In genomic region chr1:24553462-24553861, GRCm38 (mm10) we compare ENCODE assay signal across 10 mouse cellular contexts. TPM values are rescaled to one million over a fixed set of nuclear protein-coding genes. Genes with fewer than 3 reads are reported as not detected.
DNase-seq lines count a peak whose midpoint lies in the region; ATAC-seq and TF ChIP-seq lines count a peak whose summit lies in the region.
"Had no signal": no experiment of that assay in that cellular context is flagged by ENCODE, and none has a peak within 500 bp of the region (broad histone marks: within the 10 kb centered on the region; RNA-seq: fewer than 3 reads in every experiment).

No protein-coding gene starts in this region.

- H3K27ac ChIP-seq in hindbrain, embryonic 12.5 days: no peak overlapping the region
- H3K27ac ChIP-seq in hindbrain, embryonic 16.5 days (ENCODE audit: low read depth, low read length): no peak overlapping the region
- no peak overlapping the region for H3K27ac ChIP-seq in CH12.LX (ENCODE audit: insufficient read depth, low read depth)
- no peak overlapping the region for H3K27ac ChIP-seq in embryonic facial prominence, embryonic 10.5 days (replicated peaks)
- no peak overlapping the region for H3K27ac ChIP-seq in kidney, embryonic 16.5 days (ENCODE audit: low read length)
- no peak overlapping the region for H3K27ac ChIP-seq in thymus, adult 2 months (ENCODE audit: control insufficient read depth, insufficient read depth, low read length)
- H3K27ac ChIP-seq in gastrocnemius, adult 2 months: no peak overlapping the region
- no peak overlapping the region for H3K27ac ChIP-seq in forebrain, embryonic 13.5 days
- H3K27ac ChIP-seq: embryonic facial prominence, embryonic 13.5 days had no signal

- H3K9me3 ChIP-seq in hindbrain, embryonic 12.5 days (replicated peaks): no peaks in the 10 kb centered on the region
- H3K9me3 ChIP-seq in hindbrain, embryonic 16.5 days (ENCODE audit: control insufficient read depth, low read length): no peaks in the 10 kb centered on the region
- no peaks in the 10 kb centered on the region for H3K9me3 ChIP-seq in CH12.LX (replicated peaks; ENCODE audit: low read length)
- no peaks in the 10 kb centered on the region for H3K9me3 ChIP-seq in embryonic facial prominence, embryonic 10.5 days
- H3K9me3 ChIP-seq in kidney, embryonic 16.5 days (ENCODE audit: low read length): no peaks in the 10 kb centered on the region
- H3K9me3 ChIP-seq in forebrain, embryonic 13.5 days (replicated peaks): no peaks in the 10 kb centered on the region
- H3K9me3 ChIP-seq: embryonic facial prominence, embryonic 13.5 days had no signal

- intact Hi-C loops in gastrocnemius, adult 2 months (cut with DNase I): no loop called here

- dilution Hi-C loops in CH12.LX (cut with MboI; ENCODE audit: extremely low pct_ligation_motif_present, extremely low pct_unique_long_range_greater_than_20kb, low sequenced_read_pairs): no loop called here

- no peak for TF ChIP-seq POLR2A in CH12.LX (IDR thresholded peaks at IDR 0.05; ENCODE audit: low read depth, low read length)
- no peak for TF ChIP-seq POLR2A in thymus, adult 2 months (IDR thresholded peaks at IDR 0.05; ENCODE audit: control insufficient read depth, extremely low read depth, insufficient read depth, low read length, poor library complexity)

- no peak for TF ChIP-seq CTCF in CH12.LX (conservative IDR thresholded peaks at IDR 0.05 in 1 of 2, IDR thresholded peaks at IDR 0.05 in 1 of 2; ENCODE audit: low read depth in 2 of 2, low read length in 2 of 2)
- no peak for TF ChIP-seq CTCF in thymus, adult 2 months (IDR thresholded peaks at IDR 0.05; ENCODE audit: borderline replicate concordance, control insufficient read depth, extremely low read depth, insufficient read depth, low read length, poor library complexity)
- no peak for TF ChIP-seq CTCF in gastrocnemius, adult 2 months (IDR thresholded peaks at IDR 0.05)

- no peaks in the 10 kb centered on the region for H3K36me3 ChIP-seq in hindbrain, embryonic 12.5 days
- H3K36me3 ChIP-seq in hindbrain, embryonic 16.5 days (ENCODE audit: control insufficient read depth, insufficient read depth, low read length): no peaks in the 10 kb centered on the region
- no peaks in the 10 kb centered on the region for H3K36me3 ChIP-seq in CH12.LX (replicated peaks in 1 of 2; ENCODE audit: control insufficient read depth in 1 of 2, insufficient read depth in 1 of 2, low read length in 1 of 2)
- H3K36me3 ChIP-seq in embryonic facial prominence, embryonic 10.5 days (replicated peaks): no peaks in the 10 kb centered on the region
- H3K36me3 ChIP-seq in kidney, embryonic 16.5 days (ENCODE audit: insufficient read depth, low read length): no peaks in the 10 kb centered on the region
- no peaks in the 10 kb centered on the region for H3K36me3 ChIP-seq in thymus, adult 2 months (ENCODE audit: control insufficient read depth, insufficient read depth, low read length)
- H3K36me3 ChIP-seq in forebrain, embryonic 13.5 days (ENCODE audit: poor library complexity, severe bottlenecking): no peaks in the 10 kb centered on the region
- H3K36me3 ChIP-seq: embryonic facial prominence, embryonic 13.5 days had no signal

- H3K4me1 ChIP-seq in hindbrain, embryonic 12.5 days: 0 out of 2 replicates have a peak, but pooled peaks cover 2% of the 10 kb centered on the region
- no peaks in the 10 kb centered on the region for H3K4me1 ChIP-seq in hindbrain, embryonic 16.5 days (ENCODE audit: control insufficient read depth, insufficient read depth, low read depth, low read length)
- peaks cover 0 to 4% of the 10 kb centered on the region in 2 experiments; a peak in 2 of 4 replicates for H3K4me1 ChIP-seq in CH12.LX (ENCODE audit: control insufficient read depth in 1 of 2, insufficient read depth in 2 of 2)
- H3K4me1 ChIP-seq in embryonic facial prominence, embryonic 10.5 days: peaks cover 13% of the 10 kb centered on the region
- peaks cover 7% of the 10 kb centered on the region; the same call in 1 of the 2 replicates for H3K4me1 ChIP-seq in kidney, embryonic 16.5 days (ENCODE audit: insufficient read depth, low read length)
- H3K4me1 ChIP-seq in thymus, adult 2 months (replicated peaks; ENCODE audit: control insufficient read depth, insufficient read depth, low read length): no peaks in the 10 kb centered on the region
- H3K4me1 ChIP-seq in forebrain, embryonic 13.5 days: no peaks in the 10 kb centered on the region

- 0 out of 2 replicates have a peak, but pooled peaks have one; percentile 29 for ATAC-seq in hindbrain, embryonic 12.5 days (ENCODE audit: low FRiP score)
- no peak for ATAC-seq in hindbrain, embryonic 16.5 days
- ATAC-seq in kidney, embryonic 16.5 days (ENCODE audit: low FRiP score, low TSS enrichment): peak; percentile 64; the same call in 1 of the 2 replicates
- ATAC-seq in forebrain, embryonic 13.5 days: no peak

- no peak for TF ChIP-seq EP300 in CH12.LX (IDR thresholded peaks at IDR 0.05; ENCODE audit: low read length)

- H3K4me2 ChIP-seq in hindbrain, embryonic 12.5 days (replicated peaks): no peak overlapping the region
- H3K4me2 ChIP-seq in hindbrain, embryonic 16.5 days (ENCODE audit: low read length): no peak overlapping the region
- peak overlapping the region; percentile 50; the same call in 1 of the 2 replicates for H3K4me2 ChIP-seq in CH12.LX (ENCODE audit: insufficient read depth, low read depth, poor library complexity, severe bottlenecking)
- H3K4me2 ChIP-seq in kidney, embryonic 16.5 days (replicated peaks; ENCODE audit: low read depth, low read length): no peak overlapping the region
- no peak overlapping the region for H3K4me2 ChIP-seq in forebrain, embryonic 13.5 days
- H3K4me2 ChIP-seq: embryonic facial prominence, embryonic 13.5 days had no signal

- no peaks in the 10 kb centered on the region for H3K27me3 ChIP-seq in hindbrain, embryonic 12.5 days
- no peaks in the 10 kb centered on the region for H3K27me3 ChIP-seq in hindbrain, embryonic 16.5 days (replicated peaks; ENCODE audit: control insufficient read depth, insufficient read depth, low read length)
- H3K27me3 ChIP-seq in CH12.LX (replicated peaks): no peaks in the 10 kb centered on the region
- no peaks in the 10 kb centered on the region for H3K27me3 ChIP-seq in embryonic facial prominence, embryonic 10.5 days (replicated peaks; ENCODE audit: low read depth, poor library complexity, severe bottlenecking)
- H3K27me3 ChIP-seq in kidney, embryonic 16.5 days (ENCODE audit: insufficient read depth, low read length): no peaks in the 10 kb centered on the region
- H3K27me3 ChIP-seq in thymus, adult 2 months (ENCODE audit: control insufficient read depth, insufficient read depth, low read length): no peaks in the 10 kb centered on the region
- H3K27me3 ChIP-seq in forebrain, embryonic 13.5 days: no peaks in the 10 kb centered on the region
- H3K27me3 ChIP-seq: embryonic facial prominence, embryonic 13.5 days had no signal

- no peaks in the 10 kb centered on the region for H3K79me2 ChIP-seq in CH12.LX (replicated peaks; ENCODE audit: control insufficient read depth, extremely low read depth, insufficient read depth, poor library complexity, severe bottlenecking)

- H3K9ac ChIP-seq in hindbrain, embryonic 12.5 days: no peak overlapping the region
- no peak overlapping the region for H3K9ac ChIP-seq in hindbrain, embryonic 16.5 days (ENCODE audit: low read depth, low read length)
- no peak overlapping the region for H3K9ac ChIP-seq in CH12.LX (ENCODE audit: insufficient read depth, low read depth)
- no peak overlapping the region for H3K9ac ChIP-seq in kidney, embryonic 16.5 days (replicated peaks; ENCODE audit: low read length)
- H3K9ac ChIP-seq in forebrain, embryonic 13.5 days: no peak overlapping the region
- H3K9ac ChIP-seq: embryonic facial prominence, embryonic 13.5 days had no signal

- no peak for TF ChIP-seq RAD21 in CH12.LX (IDR thresholded peaks at IDR 0.05; ENCODE audit: low read depth, low read length)

- in situ Hi-C loops in CH12.LX (cut with MboI; ENCODE audit: low pct_ligation_motif_present, low pct_unique_long_range_greater_than_20kb, low sequenced_read_pairs): no loop called here

- 42% methylated on average over 4 of the region's 4 CpGs for WGBS in hindbrain, embryonic 12.5 days
- WGBS in hindbrain, embryonic 16.5 days: 44% methylated on average over 4 of the region's 4 CpGs
- 37% methylated on average over 4 of the region's 4 CpGs for WGBS in embryonic facial prominence, embryonic 10.5 days
- WGBS in kidney, embryonic 16.5 days: 39% methylated on average over 4 of the region's 4 CpGs
- 54% methylated on average over 4 of the region's 4 CpGs for WGBS in thymus, adult 2 months
- 41% methylated on average over 4 of the region's 4 CpGs for WGBS in forebrain, embryonic 13.5 days

- no peak for DNase-seq in CH12.LX (ENCODE audit: extremely low read depth)
- DNase-seq in embryonic facial prominence, embryonic 10.5 days (ENCODE audit: low spot score): peak; percentile 11
- DNase-seq in thymus, adult 2 months: no peak
- no peak for DNase-seq in gastrocnemius, adult 2 months
- DNase-seq: adrenal gland, postnatal 36 days had no signal

- no peak overlapping the region for H3K4me3 ChIP-seq in hindbrain, embryonic 12.5 days
- no peak overlapping the region for H3K4me3 ChIP-seq in hindbrain, embryonic 16.5 days (ENCODE audit: low read length)
- H3K4me3 ChIP-seq in CH12.LX (replicated peaks in 1 of 3; ENCODE audit: low read depth in 2 of 3, low read length in 2 of 3, poor library complexity in 1 of 3): no peak overlapping the region
- H3K4me3 ChIP-seq in embryonic facial prominence, embryonic 10.5 days: no peak overlapping the region
- H3K4me3 ChIP-seq in kidney, embryonic 16.5 days (ENCODE audit: low read length): no peak overlapping the region
- H3K4me3 ChIP-seq in thymus, adult 2 months (ENCODE audit: control insufficient read depth, insufficient read depth, low read length): no peak overlapping the region
- no peak overlapping the region for H3K4me3 ChIP-seq in gastrocnemius, adult 2 months
- H3K4me3 ChIP-seq in forebrain, embryonic 13.5 days: no peak overlapping the region
- H3K4me3 ChIP-seq: embryonic facial prominence, embryonic 13.5 days had no signal

TF ChIP-seq in CH12.LX, 34 proteins besides CTCF, POLR2A, EP300 and RAD21:
- TF ChIP-seq TBP (conservative IDR thresholded peaks at IDR 0.05; ENCODE audit: low read depth, low read length): no peak
- no peak for TF ChIP-seq ZNF384 (IDR thresholded peaks at IDR 0.05; ENCODE audit: low read depth, low read length)
TF ChIP-seq in CH12.LX: peak in this region for 0.

RNA-seq across cellular contexts. Expression of gene Col19a1, which starts 33.8 kb away (rescaled TPM):
- 0.71 and 1.3 TPM in 2 replicates for polyA plus RNA-seq in hindbrain, embryonic 12.5 days (2016; fragmentation: Nextera tagmentation; extraction: Ambion mirVana)
- polyA plus RNA-seq in hindbrain, embryonic 16.5 days (2015; fragmentation: Nextera tagmentation; extraction: Ambion mirVana): 2.6 and 2.7 TPM in 2 replicates
- not detected in 2 replicates for total RNA-seq in CH12.LX (2012; rRNA removed)
- total RNA-seq in CH12.LX (2014; rRNA removed): not detected in 2 replicates
- not detected in 2 replicates for polyA plus RNA-seq in CH12.LX (2012; ENCODE audit: insufficient read length, low read depth)
- 0.26 and 0.42 TPM in 2 replicates for polyA plus RNA-seq in embryonic facial prominence, embryonic 10.5 days (2016; fragmentation: Nextera tagmentation; extraction: Ambion mirVana)
- 0.15 and 0.23 TPM in 2 replicates for polyA plus RNA-seq in kidney, embryonic 16.5 days (2015; fragmentation: Nextera tagmentation; extraction: Ambion mirVana)
- 0.10 and 0.11 TPM in 2 replicates for polyA plus RNA-seq in thymus, adult 2 months (2012; rRNA removed)
- 1 to 10 TPM in 1 of 2 experiments, under 1 TPM in 1; 0.50 to 2.0 TPM for total RNA-seq in gastrocnemius, adult 2 months (2021)
- 0.48 and 1.0 TPM in 2 replicates for polyA plus RNA-seq in forebrain, embryonic 13.5 days (2015; fragmentation: Nextera tagmentation; extraction: Ambion mirVana)

Comparison
In these comparisons a context has a peak if more than half of its experiments do, and no peak if none do; other contexts are left out.
1. ATAC-seq: peak in hindbrain, embryonic 12.5 days (single experiment) and kidney, embryonic 16.5 days (single experiment); none in hindbrain, embryonic 16.5 days (single experiment) and forebrain, embryonic 13.5 days (single experiment).